ENCODE assay signal across 27 mouse cellular contexts in genomic region chr4:62776881-62777280, GRCm38 (mm10).
"Had no signal": no experiment of that assay in that cellular context is flagged by ENCODE, and none has a peak within 500 bp of the region (broad histone marks: within the 10 kb centered on the region; RNA-seq: fewer than 3 reads in every experiment).

No protein-coding gene starts in this region.

- H3K4me2 ChIP-seq: embryonic facial prominence, embryonic 12.5 days; embryonic facial prominence, embryonic 13.5 days; embryonic facial prominence, embryonic 15.5 days; forebrain, embryonic 12.5 days; forebrain, embryonic 13.5 days; forebrain, embryonic 15.5 days had no signal

- ATAC-seq: forebrain, embryonic 13.5 days; forebrain, embryonic 14.5 days; forebrain, embryonic 15.5 days; forebrain, embryonic 16.5 days; forebrain, postnatal 0 days had no signal

- H3K9me3 ChIP-seq: embryonic facial prominence, embryonic 10.5 days; embryonic facial prominence, embryonic 12.5 days; embryonic facial prominence, embryonic 13.5 days; embryonic facial prominence, embryonic 15.5 days; forebrain, embryonic 10.5 days; forebrain, embryonic 12.5 days; forebrain, embryonic 13.5 days; forebrain, embryonic 15.5 days had no signal

- DNase-seq: cerebellum, adult 8-10 months; cerebellum, adult 9-10 months; cerebellum, adult 9-11 months; cerebellum, postnatal 10 days; cerebellum, postnatal 14 days; cerebellum, postnatal 25 days; cerebellum, postnatal 36 days; embryo, embryonic 11 days; forebrain, postnatal 0 days; gastrocnemius, postnatal 10 days; gastrocnemius, postnatal 14 days; gastrocnemius, postnatal 25 days; gastrocnemius, postnatal 36 days; heart, adult 11 months; heart, adult 18-20 months; heart, adult 2 months had no signal

- H3K36me3 ChIP-seq: embryonic facial prominence, embryonic 10.5 days; embryonic facial prominence, embryonic 12.5 days; embryonic facial prominence, embryonic 13.5 days; embryonic facial prominence, embryonic 15.5 days; forebrain, embryonic 10.5 days; forebrain, embryonic 12.5 days; forebrain, embryonic 15.5 days had no signal

- H3K9ac ChIP-seq: embryonic facial prominence, embryonic 12.5 days; embryonic facial prominence, embryonic 13.5 days; embryonic facial prominence, embryonic 15.5 days; forebrain, embryonic 12.5 days; forebrain, embryonic 13.5 days; forebrain, embryonic 15.5 days; forebrain, postnatal 0 days had no signal

- H3K27ac ChIP-seq: embryonic facial prominence, embryonic 10.5 days; embryonic facial prominence, embryonic 12.5 days; embryonic facial prominence, embryonic 13.5 days; embryonic facial prominence, embryonic 15.5 days; forebrain, embryonic 12.5 days; forebrain, embryonic 13.5 days; forebrain, embryonic 15.5 days; heart, adult 2 months had no signal

- H3K4me3 ChIP-seq: embryonic facial prominence, embryonic 10.5 days; embryonic facial prominence, embryonic 12.5 days; embryonic facial prominence, embryonic 13.5 days; embryonic facial prominence, embryonic 15.5 days; erythroblast, embryonic 14.5 days; forebrain, embryonic 10.5 days; forebrain, embryonic 12.5 days; forebrain, embryonic 13.5 days; forebrain, embryonic 15.5 days; heart, adult 2 months had no signal

- H3K27me3 ChIP-seq: forebrain, embryonic 15.5 days had no signal
